Mouse (Mus musculus): ENCODE data around the gene Ncor2. TPM values are rescaled to one million over a fixed set of nuclear protein-coding genes. Genes with fewer than 3 reads are reported as not detected.

The Ncor2 gene
- polyA plus RNA-seq, 1 experiment: 49.9 TPM

- Histone ChIP-seq H3K27ac (ENCODE audit: insufficient read depth, low read depth, low read length) (no peak overlapping the region), H3K4me3 (ENCODE audit: low read depth, low read length) (no peak overlapping the region), H3K4me1 (ENCODE audit: control insufficient read depth, insufficient read depth, insufficient read length, low read length) (no peaks in the 10 kb centered on the region; the same call in 1 of the 2 replicates), H3K36me3 (ENCODE audit: control insufficient read depth, insufficient read depth, low read length) (peaks cover 21% of the 10 kb centered on the region), H3K27me3 (ENCODE audit: control insufficient read depth, insufficient read depth, low read length) (no peaks in the 10 kb centered on the region)
- no peak for TF ChIP-seq CTCF (IDR thresholded peaks at IDR 0.05; ENCODE audit: extremely low read depth, insufficient read length, insufficient replicate concordance, low read depth, low read length)
- WGBS: 82% methylated on average over 11 of the region's 11 CpGs
Observed at GRCm38 (mm10) chr5:125096368-125096767, 82.7 kb downstream of the Ncor2 start.

GRCm38 (mm10) chr5:125095525-125096175 lies 83.4 kb downstream of the Ncor2 start:
- WGBS: 82% methylated on average over 14 of the region's 14 CpGs
- TF ChIP-seq CTCF (IDR thresholded peaks at IDR 0.05; ENCODE audit: extremely low read depth, insufficient read length, insufficient replicate concordance, low read depth, low read length) (no peak), POLR2A (IDR thresholded peaks at IDR 0.05; ENCODE audit: low read depth, low read length) (no peak)
- H3K4me3 ChIP-seq (ENCODE audit: low read depth, low read length): no peak overlapping the region
- no peaks in the 10 kb centered on the region for H3K27me3 ChIP-seq (ENCODE audit: control insufficient read depth, insufficient read depth, low read length)
- peaks cover 27% of the 10 kb centered on the region for H3K36me3 ChIP-seq (ENCODE audit: control insufficient read depth, insufficient read depth, low read length)
- H3K27ac ChIP-seq (ENCODE audit: insufficient read depth, low read depth, low read length): no peak overlapping the region
- H3K4me1 ChIP-seq (ENCODE audit: control insufficient read depth, insufficient read depth, insufficient read length, low read length): no peaks in the 10 kb centered on the region; the same call in 1 of the 2 replicates

- no peaks in the 10 kb centered on the region for H3K4me1 ChIP-seq (ENCODE audit: control insufficient read depth, insufficient read depth, insufficient read length, low read length)
- H3K27me3 ChIP-seq (ENCODE audit: control insufficient read depth, insufficient read depth, low read length): no peaks in the 10 kb centered on the region
- peaks cover 35% of the 10 kb centered on the region for H3K36me3 ChIP-seq (ENCODE audit: control insufficient read depth, insufficient read depth, low read length)
- H3K4me3 ChIP-seq (ENCODE audit: low read depth, low read length): no peak overlapping the region
- TF ChIP-seq CTCF (IDR thresholded peaks at IDR 0.05; ENCODE audit: extremely low read depth, insufficient read length, insufficient replicate concordance, low read depth, low read length) (no peak), POLR2A (IDR thresholded peaks at IDR 0.05; ENCODE audit: low read depth, low read length) (no peak)
- no peak overlapping the region for H3K27ac ChIP-seq (ENCODE audit: insufficient read depth, low read depth, low read length)
- 78% methylated on average over 5 of the region's 5 CpGs for WGBS
Observed at GRCm38 (mm10) chr5:125093795-125094194, 85.2 kb downstream of the Ncor2 start.

- TF ChIP-seq POLR2A (IDR thresholded peaks at IDR 0.05; ENCODE audit: low read depth, low read length) (no peak), CTCF (IDR thresholded peaks at IDR 0.05; ENCODE audit: extremely low read depth, insufficient read length, insufficient replicate concordance, low read depth, low read length) (no peak)
- H3K36me3 ChIP-seq (ENCODE audit: control insufficient read depth, insufficient read depth, low read length): peaks cover 48% of the 10 kb centered on the region
- H3K27ac ChIP-seq (ENCODE audit: insufficient read depth, low read depth, low read length): no peak overlapping the region
- H3K4me1 ChIP-seq (ENCODE audit: control insufficient read depth, insufficient read depth, insufficient read length, low read length): no peaks in the 10 kb centered on the region
- 85% methylated on average over 6 of the region's 6 CpGs for WGBS
- H3K4me3 ChIP-seq (ENCODE audit: low read depth, low read length): no peak overlapping the region
- H3K27me3 ChIP-seq (ENCODE audit: control insufficient read depth, insufficient read depth, low read length): no peaks in the 10 kb centered on the region
Observed at GRCm38 (mm10) chr5:125088076-125088475, 90.9 kb downstream of the Ncor2 start.

GRCm38 (mm10) chr5:125085097-125085617 lies 93.9 kb downstream of the Ncor2 start:
- no peak overlapping the region for H3K27ac ChIP-seq (ENCODE audit: insufficient read depth, low read depth, low read length)
- TF ChIP-seq POLR2A (IDR thresholded peaks at IDR 0.05; ENCODE audit: low read depth, low read length): no peak
- TF ChIP-seq CTCF (IDR thresholded peaks at IDR 0.05; ENCODE audit: extremely low read depth, insufficient read length, insufficient replicate concordance, low read depth, low read length): no peak
- no peak overlapping the region for H3K4me3 ChIP-seq (ENCODE audit: low read depth, low read length)
- no peaks in the 10 kb centered on the region for H3K27me3 ChIP-seq (ENCODE audit: control insufficient read depth, insufficient read depth, low read length)
- WGBS: 47% methylated on average over 8 of the region's 8 CpGs
- peaks cover 36% of the 10 kb centered on the region for H3K36me3 ChIP-seq (ENCODE audit: control insufficient read depth, insufficient read depth, low read length)
- peaks cover 20% of the 10 kb centered on the region for H3K4me1 ChIP-seq (ENCODE audit: control insufficient read depth, insufficient read depth, insufficient read length, low read length)

GRCm38 (mm10) chr5:125083674-125084073 lies 95.3 kb downstream of the Ncor2 start:
- H3K27me3 ChIP-seq (ENCODE audit: control insufficient read depth, insufficient read depth, low read length): no peaks in the 10 kb centered on the region
- peaks cover 31% of the 10 kb centered on the region for H3K36me3 ChIP-seq (ENCODE audit: control insufficient read depth, insufficient read depth, low read length)
- 92% methylated on average over 6 of the region's 6 CpGs for WGBS
- H3K4me1 ChIP-seq (ENCODE audit: control insufficient read depth, insufficient read depth, insufficient read length, low read length): peaks cover 21% of the 10 kb centered on the region
- no peak for TF ChIP-seq CTCF (IDR thresholded peaks at IDR 0.05; ENCODE audit: extremely low read depth, insufficient read length, insufficient replicate concordance, low read depth, low read length)
- no peak for TF ChIP-seq POLR2A (IDR thresholded peaks at IDR 0.05; ENCODE audit: low read depth, low read length)
- no peak overlapping the region for H3K4me3 ChIP-seq (ENCODE audit: low read depth, low read length)
- no peak overlapping the region for H3K27ac ChIP-seq (ENCODE audit: insufficient read depth, low read depth, low read length)

- H3K4me3 ChIP-seq (ENCODE audit: low read depth, low read length): peak overlapping the region; percentile 42
- no peaks in the 10 kb centered on the region for H3K27me3 ChIP-seq (ENCODE audit: control insufficient read depth, insufficient read depth, low read length)
- WGBS: 15% methylated on average over 21 of the region's 21 CpGs
- peak overlapping the region; percentile 94 for H3K27ac ChIP-seq (ENCODE audit: insufficient read depth, low read depth, low read length)
- TF ChIP-seq CTCF (IDR thresholded peaks at IDR 0.05; ENCODE audit: extremely low read depth, insufficient read length, insufficient replicate concordance, low read depth, low read length) (no peak; the same call in 1 of the 2 replicates), POLR2A (IDR thresholded peaks at IDR 0.05; ENCODE audit: low read depth, low read length) (no peak)
- H3K36me3 ChIP-seq (ENCODE audit: control insufficient read depth, insufficient read depth, low read length): peaks cover 25% of the 10 kb centered on the region
- peaks cover 21% of the 10 kb centered on the region for H3K4me1 ChIP-seq (ENCODE audit: control insufficient read depth, insufficient read depth, insufficient read length, low read length)
Observed at GRCm38 (mm10) chr5:125081318-125082101, 97.5 kb downstream of the Ncor2 start.
